Mouse (Mus musculus): Measurements from ENCODE around the gene Fgf22.

The Fgf22 gene

GRCm38 (mm10) chr10:79767372-79768244, 12.7 kb downstream of the Fgf22 start:
- Histone ChIP-seq H3K27me3 (ENCODE audit: control insufficient read depth, insufficient read depth, low read length, poor library complexity, severe bottlenecking) (no peaks in the 10 kb centered on the region), H3K36me3 (ENCODE audit: control insufficient read depth, insufficient read depth, low read length, poor library complexity, severe bottlenecking) (no peaks in the 10 kb centered on the region)
- DNase-seq (ENCODE audit: low read depth, low spot score): peak; percentile 67

- DNase-seq (ENCODE audit: low read depth, low spot score): peak; percentile 82
- no peaks in the 10 kb centered on the region for H3K36me3 ChIP-seq (ENCODE audit: control insufficient read depth, insufficient read depth, low read length, poor library complexity, severe bottlenecking)
- H3K27me3 ChIP-seq (ENCODE audit: control insufficient read depth, insufficient read depth, low read length, poor library complexity, severe bottlenecking): no peaks in the 10 kb centered on the region
These were observed 13.5 kb downstream of the Fgf22 start for GRCm38 (mm10) chr10:79768400-79768799.

GRCm38 (mm10) chr10:79769329-79769728, 14.5 kb downstream of the Fgf22 start:
- Histone ChIP-seq H3K27me3 (ENCODE audit: control insufficient read depth, insufficient read depth, low read length, poor library complexity, severe bottlenecking) (no peaks in the 10 kb centered on the region), H3K36me3 (ENCODE audit: control insufficient read depth, insufficient read depth, low read length, poor library complexity, severe bottlenecking) (no peaks in the 10 kb centered on the region)
- no peak for DNase-seq (ENCODE audit: low read depth, low spot score)

- no peaks in the 10 kb centered on the region for H3K27me3 ChIP-seq (ENCODE audit: control insufficient read depth, insufficient read depth, low read length, poor library complexity, severe bottlenecking)
- no peak for DNase-seq (ENCODE audit: low read depth, low spot score)
- H3K36me3 ChIP-seq (ENCODE audit: control insufficient read depth, insufficient read depth, low read length, poor library complexity, severe bottlenecking): no peaks in the 10 kb centered on the region
These were observed 17.4 kb downstream of the Fgf22 start for GRCm38 (mm10) chr10:79772320-79772719.

GRCm38 (mm10) chr10:79773208-79773607, 18.3 kb downstream of the Fgf22 start:
- no peaks in the 10 kb centered on the region for H3K27me3 ChIP-seq (ENCODE audit: control insufficient read depth, insufficient read depth, low read length, poor library complexity, severe bottlenecking)
- DNase-seq (ENCODE audit: low read depth, low spot score): no peak
- no peaks in the 10 kb centered on the region for H3K36me3 ChIP-seq (ENCODE audit: control insufficient read depth, insufficient read depth, low read length, poor library complexity, severe bottlenecking)

GRCm38 (mm10) chr10:79774486-79775279, 19.8 kb downstream of the Fgf22 start:
- Histone ChIP-seq H3K27me3 (ENCODE audit: control insufficient read depth, insufficient read depth, low read length, poor library complexity, severe bottlenecking) (no peaks in the 10 kb centered on the region), H3K36me3 (ENCODE audit: control insufficient read depth, insufficient read depth, low read length, poor library complexity, severe bottlenecking) (no peaks in the 10 kb centered on the region)
- peak; percentile 38 for DNase-seq (ENCODE audit: low read depth, low spot score)

- Histone ChIP-seq H3K27me3 (ENCODE audit: control insufficient read depth, insufficient read depth, low read length, poor library complexity, severe bottlenecking) (no peaks in the 10 kb centered on the region), H3K36me3 (ENCODE audit: control insufficient read depth, insufficient read depth, low read length, poor library complexity, severe bottlenecking) (no peaks in the 10 kb centered on the region)
- DNase-seq (ENCODE audit: low read depth, low spot score): no peak
These were observed 22.2 kb downstream of the Fgf22 start, which contains the start of gene Fstl3 for GRCm38 (mm10) chr10:79777103-79777531. Gene Fstl3, plus strand, starts transcription at chr10:79777272.

- Histone ChIP-seq H3K27me3 (ENCODE audit: control insufficient read depth, insufficient read depth, low read length, poor library complexity, severe bottlenecking) (no peaks in the 10 kb centered on the region), H3K36me3 (ENCODE audit: control insufficient read depth, insufficient read depth, low read length, poor library complexity, severe bottlenecking) (no peaks in the 10 kb centered on the region)
- no peak for DNase-seq (ENCODE audit: low read depth, low spot score)
These were observed 23.1 kb downstream of the Fgf22 start for GRCm38 (mm10) chr10:79778006-79778405.

- Histone ChIP-seq H3K36me3 (ENCODE audit: control insufficient read depth, insufficient read depth, low read length, poor library complexity, severe bottlenecking) (no peaks in the 10 kb centered on the region), H3K27me3 (ENCODE audit: control insufficient read depth, insufficient read depth, low read length, poor library complexity, severe bottlenecking) (no peaks in the 10 kb centered on the region)
- DNase-seq (ENCODE audit: low read depth, low spot score): no peak
These were observed 24.3 kb downstream of the Fgf22 start for GRCm38 (mm10) chr10:79779193-79779592.

GRCm38 (mm10) chr10:79779784-79780663, 25.1 kb downstream of the Fgf22 start:
- Histone ChIP-seq H3K27me3 (ENCODE audit: control insufficient read depth, insufficient read depth, low read length, poor library complexity, severe bottlenecking) (no peaks in the 10 kb centered on the region), H3K36me3 (ENCODE audit: control insufficient read depth, insufficient read depth, low read length, poor library complexity, severe bottlenecking) (no peaks in the 10 kb centered on the region)
- peak; percentile 98 for DNase-seq (ENCODE audit: low read depth, low spot score)

GRCm38 (mm10) chr10:79780664-79781015, 25.8 kb downstream of the Fgf22 start:
- Histone ChIP-seq H3K36me3 (ENCODE audit: control insufficient read depth, insufficient read depth, low read length, poor library complexity, severe bottlenecking) (no peaks in the 10 kb centered on the region), H3K27me3 (ENCODE audit: control insufficient read depth, insufficient read depth, low read length, poor library complexity, severe bottlenecking) (no peaks in the 10 kb centered on the region)
- DNase-seq (ENCODE audit: low read depth, low spot score): peak; percentile 92

- Histone ChIP-seq H3K27me3 (ENCODE audit: control insufficient read depth, insufficient read depth, low read length, poor library complexity, severe bottlenecking) (no peaks in the 10 kb centered on the region), H3K36me3 (ENCODE audit: control insufficient read depth, insufficient read depth, low read length, poor library complexity, severe bottlenecking) (no peaks in the 10 kb centered on the region)
- DNase-seq (ENCODE audit: low read depth, low spot score): no peak
These were observed 26.3 kb downstream of the Fgf22 start for GRCm38 (mm10) chr10:79781139-79781538.

- Histone ChIP-seq H3K27me3 (ENCODE audit: control insufficient read depth, insufficient read depth, low read length, poor library complexity, severe bottlenecking) (no peaks in the 10 kb centered on the region), H3K36me3 (ENCODE audit: control insufficient read depth, insufficient read depth, low read length, poor library complexity, severe bottlenecking) (no peaks in the 10 kb centered on the region)
- no peak for DNase-seq (ENCODE audit: low read depth, low spot score)
These were observed 27.1 kb downstream of the Fgf22 start for GRCm38 (mm10) chr10:79781956-79782355.

GRCm38 (mm10) chr10:79783050-79783449, 28.2 kb downstream of the Fgf22 start:
- Histone ChIP-seq H3K36me3 (ENCODE audit: control insufficient read depth, insufficient read depth, low read length, poor library complexity, severe bottlenecking) (no peaks in the 10 kb centered on the region), H3K27me3 (ENCODE audit: control insufficient read depth, insufficient read depth, low read length, poor library complexity, severe bottlenecking) (no peaks in the 10 kb centered on the region)
- no peak for DNase-seq (ENCODE audit: low read depth, low spot score)

Data from splenic B cell, adult 2 months (primary cell).